Mouse (Mus musculus) cerebellum, postnatal 25 days (tissue): ENCODE measurements at regions not wholly inside any gene's neighbourhood (a gene's known extent, or its start where the extent isn't known, plus 50 kb on each side); places are given as distances from the start of the nearest gene placed in this dataset.
"Not testable (repeated sequence)": the region's sequence is repeated elsewhere in the genome, so short reads cannot be mapped to it uniquely, and the experiment has no call there.

Experiments used
- DNase-seq, 2 experiments: peaks; one replicate each; pipeline ENCODE4 v3.0.0; 2021; ENCODE audit warnings: mixed read lengths in 2 of 2

DNA sequence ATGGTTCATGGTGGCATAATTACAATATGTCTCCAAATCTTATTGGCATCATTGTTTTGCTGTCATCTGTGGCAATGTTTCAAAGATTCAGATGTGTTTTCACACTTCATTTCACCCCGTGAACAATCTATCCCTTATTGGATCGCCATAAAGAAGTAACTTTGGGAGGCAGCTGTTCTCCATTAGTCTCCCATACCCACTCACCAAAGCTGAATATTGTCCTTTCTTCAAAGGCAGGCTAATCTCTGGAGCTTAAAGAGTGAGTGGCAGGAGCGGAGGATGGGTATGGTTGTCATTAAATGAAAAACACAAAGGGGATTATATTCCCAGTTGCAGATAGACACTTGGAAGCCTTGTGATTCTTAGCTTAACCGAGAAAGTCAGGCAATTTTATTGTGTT is 2660.3 kb upstream of the Gm12353 start:
- DNase-seq, result no peak

DNA sequence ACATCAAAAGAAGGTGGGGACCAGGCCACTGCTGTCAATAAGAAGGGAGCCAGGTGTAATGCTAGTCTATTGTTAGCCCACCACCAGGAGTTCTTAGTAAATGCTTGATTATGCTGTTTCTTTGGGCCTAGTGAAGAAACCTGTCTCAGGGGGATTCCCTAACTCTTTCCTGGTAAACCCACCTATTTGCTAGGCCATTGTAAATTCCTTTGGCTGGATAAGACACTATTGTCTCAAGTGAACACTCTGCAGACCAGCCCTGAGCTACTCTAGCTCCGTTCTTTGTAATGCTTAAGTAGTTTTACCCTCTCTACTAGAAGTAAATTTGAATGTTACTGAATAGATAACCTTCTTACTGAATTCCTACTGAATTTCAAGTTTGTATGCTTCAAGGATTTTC is 2650.7 kb upstream of the Gm12353 start:
- not testable (repeated sequence) for DNase-seq

DNA sequence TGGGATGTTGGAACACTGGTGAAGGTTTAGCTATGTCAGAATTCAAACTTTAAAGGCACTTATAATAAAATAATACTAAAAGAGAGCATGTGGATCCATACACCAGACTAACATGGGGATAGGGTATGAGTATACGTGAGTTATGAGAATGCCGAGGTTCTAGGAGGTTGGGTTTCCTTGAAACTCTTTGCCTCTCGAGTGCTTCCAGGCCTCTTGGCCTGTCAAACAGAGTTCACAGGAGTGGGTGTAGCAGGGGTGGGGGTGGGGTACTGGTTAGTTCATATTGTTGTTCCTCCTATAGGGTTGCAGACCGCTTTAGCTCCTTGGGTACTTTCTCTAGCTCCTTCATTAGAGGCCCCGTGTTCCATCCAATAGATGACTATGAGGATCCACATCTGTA is 2650.3 kb upstream of the Gm12353 start:
- DNase-seq, result not testable (repeated sequence)

DNA sequence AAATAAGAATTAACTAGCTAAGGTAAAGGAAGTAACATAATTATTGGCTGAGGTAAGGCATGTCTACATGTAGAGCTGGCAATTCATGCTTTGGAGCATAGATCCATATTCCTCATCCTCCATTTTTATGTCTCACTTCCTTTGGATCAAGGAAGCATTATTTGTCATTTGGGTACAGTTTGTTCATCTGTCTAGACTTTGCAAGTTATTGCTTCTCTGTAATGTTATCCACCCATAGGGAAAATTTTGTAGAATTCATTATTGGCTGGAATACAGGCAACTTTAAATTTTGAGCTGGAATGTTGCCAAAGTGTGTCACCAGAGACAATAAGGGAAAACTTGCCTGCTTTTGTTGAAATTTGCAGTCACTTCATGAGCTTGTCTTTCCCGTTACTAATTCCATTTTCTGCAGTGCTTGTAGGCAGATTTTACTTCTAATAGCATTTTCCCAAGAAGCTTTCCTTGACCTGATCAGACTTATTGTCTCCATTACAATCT is 2623.5 kb upstream of the Gm12353 start:
- DNase-seq, result no peak

DNA sequence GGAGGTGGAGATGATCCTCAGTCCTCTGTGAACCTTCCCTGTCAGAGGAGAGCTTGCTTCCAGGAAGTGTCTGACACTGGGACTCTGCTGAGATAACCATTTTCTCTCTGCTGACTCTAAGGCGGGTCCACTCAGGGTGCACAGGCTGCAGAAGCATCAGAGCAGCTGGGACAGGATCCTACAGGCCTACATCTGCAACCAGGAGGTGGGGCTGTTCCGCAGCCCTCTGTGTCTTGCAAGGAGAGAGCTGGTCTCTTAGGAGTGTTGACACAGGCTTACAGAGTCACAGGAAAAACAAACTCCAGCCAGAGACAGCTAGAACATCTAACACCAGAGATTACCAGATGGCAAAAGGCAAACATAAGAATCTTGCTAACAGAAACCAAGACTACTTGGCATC is 2578.6 kb upstream of the Gm12353 start:
- DNase-seq, result peak in 1 of 2 experiments; percentile 7
